Mouse (Mus musculus) MEL (cell line): Measurements from ENCODE around the gene Ece2. TPM values are rescaled to one million over a fixed set of nuclear protein-coding genes. Genes with fewer than 3 reads are reported as not detected.

Experiments used
- DNase-seq: peaks from one replicate; pipeline ENCODE4 v3.0.0; 2011; ENCODE audit warnings: low read depth, low spot score
- H3K27ac ChIP-seq: 2 replicates; pipeline ENCODE4 v1.5.1; 2012; ENCODE audit warnings: low read depth, mild to moderate bottlenecking, control low read depth, low read length, moderate library complexity; ENCODE audit not compliant: control insufficient read depth
- H3K27me3 ChIP-seq, 2 experiments: fragments of 150-350 bp in 1 of 2; sonication (generic) in 1 of 2; 2 replicates each; pipeline ENCODE4 v1.6.1; 2012; ENCODE audit warnings: low read length in 2 of 2, mild to moderate bottlenecking in 2 of 2, improper control_type of control experiment in 1 of 2, moderate library complexity in 1 of 2; ENCODE audit not compliant: insufficient read depth in 2 of 2, control insufficient read depth in 1 of 2
- H3K36me3 ChIP-seq, 2 experiments: 2 replicates each; pipeline ENCODE4 v1.6.1; 2012 to 2014; ENCODE audit warnings: low read length in 2 of 2, improper control_type of control experiment in 1 of 2, inconsistent platforms in 1 of 2, mild to moderate bottlenecking in 1 of 2; ENCODE audit not compliant: insufficient read depth in 2 of 2, control insufficient read depth in 1 of 2
- H3K4me1 ChIP-seq, 2 experiments: fragments of 150-350 bp in 1 of 2; sonication (generic) in 1 of 2; 2 replicates each; pipeline ENCODE4 v1.6.1; 2012; ENCODE audit warnings: low read length in 2 of 2, improper control_type of control experiment in 1 of 2, mild to moderate bottlenecking in 1 of 2; ENCODE audit not compliant: insufficient read depth in 2 of 2, control insufficient read depth in 1 of 2
- H3K4me3 ChIP-seq, 2 experiments: fragments of 150-350 bp in 1 of 2; sonication (generic) in 1 of 2; 2 replicates each; pipeline ENCODE4 v1.5.1; 2012; ENCODE audit warnings: low read depth in 2 of 2, low read length in 2 of 2, mild to moderate bottlenecking in 2 of 2, moderate library complexity in 2 of 2, control low read depth in 1 of 2, improper control_type of control experiment in 1 of 2; ENCODE audit not compliant: control insufficient read depth in 1 of 2, insufficient read depth in 1 of 2
- H3K79me2 ChIP-seq: 2 replicates; pipeline ENCODE4 v1.6.1; 2012; ENCODE audit warnings: mild to moderate bottlenecking, low read length, moderate library complexity; ENCODE audit not compliant: control insufficient read depth, poor library complexity, insufficient read depth
- H3K9ac ChIP-seq: 2 replicates; pipeline ENCODE4 v1.6.1; 2012; ENCODE audit warnings: low read depth, mild to moderate bottlenecking, control low read depth, low read length, moderate library complexity; ENCODE audit not compliant: control insufficient read depth, poor library complexity, severe bottlenecking
- H3K9me3 ChIP-seq: fragments of 150-350 bp; sonication (generic); replicated peaks from 2 replicates; pipeline ENCODE4 v1.6.1; 2012; ENCODE audit warnings: mild to moderate bottlenecking, low read length, improper control_type of control experiment, moderate library complexity; ENCODE audit not compliant: insufficient read depth
- BHLHE40 ChIP-seq: IDR thresholded peaks from 2 replicates; pipeline ENCODE4 v1.6.1; 2012; ENCODE audit warnings: low read depth, mild to moderate bottlenecking, inconsistent platforms, low read length, improper control_type of control experiment, borderline replicate concordance
- CHD1 ChIP-seq: IDR thresholded peaks from 2 replicates; pipeline ENCODE4 v1.6.1; 2012; ENCODE audit warnings: low read depth, mild to moderate bottlenecking, inconsistent platforms, low read length, improper control_type of control experiment
- CHD2 ChIP-seq: IDR thresholded peaks from 2 replicates; pipeline ENCODE4 v1.6.1; 2011; ENCODE audit warnings: low read length, improper control_type of control experiment
- CTCF ChIP-seq, 3 experiments: IDR thresholded peaks in 2 of 3; conservative IDR thresholded peaks in 1 of 3; 2 replicates each; pipeline ENCODE4 v1.5.1; 2011 to 2012; ENCODE audit warnings: low read length in 3 of 3, low read depth in 2 of 3, mild to moderate bottlenecking in 2 of 3, improper control_type of control experiment in 1 of 3, inconsistent platforms in 1 of 3, mixed read lengths in 1 of 3, moderate library complexity in 1 of 3; ENCODE audit not compliant: control insufficient read depth in 1 of 3, insufficient read depth in 1 of 3, poor library complexity in 1 of 3, severe bottlenecking in 1 of 3
- E2F4 ChIP-seq: IDR thresholded peaks from 2 replicates; pipeline ENCODE4 v1.6.1; 2011; ENCODE audit warnings: low read depth, low read length, improper control_type of control experiment, borderline replicate concordance
- ELF1 ChIP-seq: IDR thresholded peaks from 2 replicates; pipeline ENCODE4 v1.6.1; 2014; ENCODE audit warnings: low read depth, mild to moderate bottlenecking, inconsistent platforms, low read length, improper control_type of control experiment, moderate library complexity
- EP300 ChIP-seq, 2 experiments: IDR thresholded peaks; 2 replicates each; pipeline ENCODE4 v1.6.1; 2011; ENCODE audit warnings: improper control_type of control experiment in 2 of 2, low read length in 2 of 2, low read depth in 1 of 2, mild to moderate bottlenecking in 1 of 2
- GABPA ChIP-seq: IDR thresholded peaks from 2 replicates; pipeline ENCODE4 v1.6.1; 2012; ENCODE audit warnings: low read depth, mild to moderate bottlenecking, inconsistent platforms, low read length, improper control_type of control experiment, moderate library complexity
- GATA1 ChIP-seq: IDR thresholded peaks from 2 replicates; pipeline ENCODE4 v1.6.1; 2011; ENCODE audit warnings: low read depth, low read length, improper control_type of control experiment
- HCFC1 ChIP-seq: IDR thresholded peaks from 2 replicates; pipeline ENCODE4 v1.6.1; 2012; ENCODE audit warnings: low read depth, mild to moderate bottlenecking, inconsistent platforms, low read length, improper control_type of control experiment, moderate library complexity
- JUND ChIP-seq: IDR thresholded peaks from 2 replicates; pipeline ENCODE4 v1.6.1; 2011; ENCODE audit warnings: low read depth, mild to moderate bottlenecking, improper control_type of control experiment, low read length
- KAT2A ChIP-seq: conservative IDR thresholded peaks from 2 replicates; pipeline ENCODE4 v1.6.1; 2012; ENCODE audit warnings: low read depth, low read length, improper control_type of control experiment, inconsistent platforms
- MAFK ChIP-seq: IDR thresholded peaks from 2 replicates; pipeline ENCODE4 v1.6.1; 2011; ENCODE audit warnings: low read depth, mild to moderate bottlenecking, low read length, improper control_type of control experiment, borderline replicate concordance
- MAX ChIP-seq: IDR thresholded peaks from 2 replicates; pipeline ENCODE4 v1.6.1; 2011; ENCODE audit warnings: low read length, improper control_type of control experiment
- MAZ ChIP-seq: IDR thresholded peaks from 2 replicates; pipeline ENCODE4 v1.6.1; 2012; ENCODE audit warnings: low read depth, mild to moderate bottlenecking, inconsistent platforms, low read length, improper control_type of control experiment
- MEF2A ChIP-seq: IDR thresholded peaks from 2 replicates; pipeline ENCODE4 v1.6.1; 2014; ENCODE audit warnings: low read depth, mild to moderate bottlenecking, inconsistent platforms, low read length, improper control_type of control experiment; ENCODE audit not compliant: poor library complexity, insufficient replicate concordance, severe bottlenecking; ENCODE audit errors: extremely low read depth
- MXI1 ChIP-seq: IDR thresholded peaks from 2 replicates; pipeline ENCODE4 v1.6.1; 2011; ENCODE audit warnings: mild to moderate bottlenecking, low read depth, low read length, improper control_type of control experiment
- MYB ChIP-seq: IDR thresholded peaks from 2 replicates; pipeline ENCODE4 v1.6.1; 2011; ENCODE audit warnings: mild to moderate bottlenecking, low read depth, low read length, improper control_type of control experiment
- MYC ChIP-seq: IDR thresholded peaks from 2 replicates; pipeline ENCODE4 v1.6.1; 2011; ENCODE audit warnings: low read depth, mild to moderate bottlenecking, low read length, improper control_type of control experiment, moderate library complexity
- NELFE ChIP-seq: IDR thresholded peaks from 2 replicates; pipeline ENCODE4 v1.6.1; 2011; ENCODE audit warnings: low read depth, low read length, improper control_type of control experiment
- NRF1 ChIP-seq: IDR thresholded peaks from 2 replicates; pipeline ENCODE4 v1.6.1; 2014; ENCODE audit warnings: low read depth, mild to moderate bottlenecking, inconsistent platforms, low read length, improper control_type of control experiment, moderate library complexity; ENCODE audit not compliant: poor library complexity, insufficient read depth, severe bottlenecking
- POLR2A ChIP-seq, 2 experiments: IDR thresholded peaks; 2 replicates each; pipeline ENCODE4 v1.6.1; 2011 to 2012; ENCODE audit warnings: low read length in 2 of 2, mild to moderate bottlenecking in 2 of 2, control low read depth in 1 of 2, improper control_type of control experiment in 1 of 2, low read depth in 1 of 2, moderate library complexity in 1 of 2; ENCODE audit not compliant: control insufficient read depth in 1 of 2, insufficient read depth in 1 of 2, poor library complexity in 1 of 2
- POLR2AphosphoS2 ChIP-seq: IDR thresholded peaks from 2 replicates; pipeline ENCODE4 v1.6.1; 2011; ENCODE audit warnings: low read length, improper control_type of control experiment
- POLR2AphosphoS5 ChIP-seq: IDR thresholded peaks from 2 replicates; pipeline ENCODE4 v1.6.1; 2012; ENCODE audit warnings: low read depth, borderline replicate concordance, mild to moderate bottlenecking, inconsistent platforms, low read length, moderate library complexity, mixed read lengths
- RAD21 ChIP-seq: IDR thresholded peaks from 2 replicates; pipeline ENCODE4 v1.6.1; 2011; ENCODE audit warnings: mild to moderate bottlenecking, low read depth, low read length, improper control_type of control experiment
- RCOR1 ChIP-seq: IDR thresholded peaks from 2 replicates; pipeline ENCODE4 v1.6.1; 2012; ENCODE audit warnings: low read depth, mild to moderate bottlenecking, inconsistent platforms, low read length, improper control_type of control experiment
- SIN3A ChIP-seq: IDR thresholded peaks from 2 replicates; pipeline ENCODE4 v1.6.1; 2012; ENCODE audit warnings: low read length, improper control_type of control experiment, inconsistent platforms
- SMC3 ChIP-seq: IDR thresholded peaks from 2 replicates; pipeline ENCODE4 v1.6.1; 2011; ENCODE audit warnings: low read depth, low read length, improper control_type of control experiment
- TAL1 ChIP-seq: IDR thresholded peaks from 2 replicates; pipeline ENCODE4 v1.6.1; 2012; ENCODE audit warnings: mild to moderate bottlenecking, inconsistent platforms, low read length, moderate library complexity, mixed read lengths
- TBP ChIP-seq: IDR thresholded peaks from 2 replicates; pipeline ENCODE4 v1.8.0; 2011; ENCODE audit warnings: low read depth, low read length, improper control_type of control experiment
- TCF12 ChIP-seq: IDR thresholded peaks from 2 replicates; pipeline ENCODE4 v1.6.1; 2014; ENCODE audit warnings: low read depth, mild to moderate bottlenecking, inconsistent platforms, low read length, improper control_type of control experiment, moderate library complexity
- UBTF ChIP-seq: IDR thresholded peaks from 2 replicates; pipeline ENCODE4 v1.6.1; 2012; ENCODE audit warnings: low read depth, mild to moderate bottlenecking, inconsistent platforms, low read length, improper control_type of control experiment, moderate library complexity, borderline replicate concordance; ENCODE audit not compliant: insufficient read depth
- USF1 ChIP-seq: IDR thresholded peaks from 2 replicates; pipeline ENCODE4 v1.6.1; 2014; ENCODE audit warnings: low read depth, mild to moderate bottlenecking, inconsistent platforms, low read length, improper control_type of control experiment, moderate library complexity
- USF2 ChIP-seq, 2 experiments: IDR thresholded peaks; 2 replicates each; pipeline ENCODE4 v1.6.1; 2011 to 2012; ENCODE audit warnings: improper control_type of control experiment in 2 of 2, low read length in 2 of 2, borderline replicate concordance in 1 of 2, inconsistent platforms in 1 of 2, low read depth in 1 of 2, mild to moderate bottlenecking in 1 of 2; ENCODE audit not compliant: insufficient read depth in 1 of 2
- ZC3H11A ChIP-seq: IDR thresholded peaks from 2 replicates; pipeline ENCODE4 v1.6.1; 2012; ENCODE audit warnings: low read depth, mild to moderate bottlenecking, inconsistent platforms, low read length, improper control_type of control experiment
- ZKSCAN1 ChIP-seq: IDR thresholded peaks from 2 replicates; pipeline ENCODE4 v1.6.1; 2012; ENCODE audit warnings: low read depth, mild to moderate bottlenecking, inconsistent platforms, low read length, improper control_type of control experiment, moderate library complexity
- ZMIZ1 ChIP-seq: IDR thresholded peaks from 2 replicates; pipeline ENCODE4 v1.6.1; 2012; ENCODE audit warnings: low read depth, mild to moderate bottlenecking, inconsistent platforms, low read length, improper control_type of control experiment, moderate library complexity
- ZNF384 ChIP-seq: IDR thresholded peaks from 2 replicates; pipeline ENCODE4 v1.6.1; 2012; ENCODE audit warnings: low read depth, mild to moderate bottlenecking, inconsistent platforms, low read length, improper control_type of control experiment
- polyA plus RNA-seq, 2 experiments: library from polyadenylated mRNA; stranded (reverse) in 1 of 2; unstranded in 1 of 2; fragments of >175 nt in 1 of 2; fragments of >200 nt in 1 of 2; gene quantifications; 2 replicates each; pipeline versions ENCODE4 v1.2.1 to v1.2.4; 2012; ENCODE audit warnings: low replicate concordance in 2 of 2, low read depth in 1 of 2; ENCODE audit not compliant: insufficient read length in 2 of 2, insufficient read depth in 1 of 2, missing spikeins in 1 of 2
- total RNA-seq: library from RNA; depleted of rRNA; stranded (reverse); fragments of 300-350 nt; gene quantifications from 2 replicates; pipeline ENCODE4 v1.2.3, GENCODE M21; 2012

Gene Ece2
- total and polyA plus RNA-seq, 3 experiments = 4.9 to 7.4 TPM; not detected in 1

DNA sequence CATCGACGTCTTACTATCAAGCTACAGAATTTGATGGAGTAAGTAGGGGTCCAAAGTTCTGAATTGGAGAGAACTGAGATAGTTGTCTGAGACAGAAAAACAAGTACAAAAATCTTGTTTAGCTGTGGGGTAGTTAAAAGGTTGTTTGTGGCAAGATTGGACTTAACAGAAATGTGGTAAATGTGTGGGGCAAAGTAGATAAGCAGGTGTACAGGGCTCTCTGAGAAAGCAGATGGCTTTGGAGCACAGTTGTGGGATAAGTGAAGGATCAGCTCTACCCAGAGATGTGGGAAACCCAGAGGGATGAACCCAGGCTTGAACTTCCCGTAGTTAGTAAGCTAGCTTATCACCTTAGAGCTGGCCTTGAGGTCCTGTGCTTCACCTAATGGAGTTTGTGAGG is 61.1 kb downstream of the Ece2 start:
- Histone ChIP-seq H3K27me3 (no peaks in the 10 kb centered on the region), H3K27ac (no peak overlapping the region), H3K4me3 (no peak overlapping the region), H3K79me2 (no peaks in the 10 kb centered on the region), H3K9ac (no peak overlapping the region), H3K9me3 (no peaks in the 10 kb centered on the region), H3K36me3 (peaks cover 5 to 26% of the 10 kb centered on the region in 2 experiments; a peak in 3 of 4 replicates), H3K4me1 (no peaks in the 10 kb centered on the region)
- DNase-seq = peak; percentile 50
- TF ChIP-seq NRF1 (no peak), MAFK (no peak), CHD2 (no peak), ZMIZ1 (0 out of 2 replicates have a peak, but pooled peaks have one; percentile 21), KAT2A (no peak), SMC3 (no peak), MAX (no peak), POLR2AphosphoS5 (no peak), RAD21 (no peak), MAZ (no peak), TBP (no peak), MEF2A (no peak), GABPA (no peak), SIN3A (no peak), CHD1 (no peak), CTCF (IDR thresholded peaks at IDR 0.05 in 2 of 3, conservative IDR thresholded peaks at IDR 0.05 in 1 of 3; ENCODE audit: control insufficient read depth in 1 of 3, insufficient read depth in 1 of 3, low read depth in 2 of 3, low read length in 3 of 3, poor library complexity in 1 of 3, severe bottlenecking in 1 of 3) (no peak), USF2 (IDR thresholded peaks at IDR 0.05; ENCODE audit: borderline replicate concordance in 1 of 2, insufficient read depth in 1 of 2, low read depth in 1 of 2, low read length in 2 of 2) (no peak), MYC (no peak), GATA1 (peak; percentile 17; the same call in 1 of the 2 replicates), JUND (no peak), ZKSCAN1 (no peak), BHLHE40 (no peak), ZNF384 (no peak), TCF12 (peak; percentile 82), TAL1 (peak; percentile 61), POLR2A (IDR thresholded peaks at IDR 0.05; ENCODE audit: control insufficient read depth in 1 of 2, insufficient read depth in 1 of 2, low read depth in 1 of 2, low read length in 2 of 2, poor library complexity in 1 of 2) (peak in 1 of 2 experiments; percentile 48; a peak in 1 of 4 replicates), POLR2AphosphoS2 (no peak; the same call in 1 of the 2 replicates), E2F4 (no peak), EP300 (IDR thresholded peaks at IDR 0.05; ENCODE audit: low read depth in 1 of 2, low read length in 2 of 2) (peak; percentile 52 to 56; a peak in 2 of 4 replicates), MYB (peak; percentile 47; the same call in 1 of the 2 replicates), ZC3H11A (no peak), USF1 (no peak), RCOR1 (peak; percentile 51), ELF1 (no peak), UBTF (no peak), HCFC1 (no peak), NELFE (no peak), MXI1 (peak; percentile 23; the same call in 1 of the 2 replicates)
